Mouse (Mus musculus) intestine, embryonic 15.5 days (tissue): ENCODE measurements at regions not wholly inside any gene's neighbourhood (a gene's known extent, or its start where the extent isn't known, plus 50 kb on each side); places are given as distances from the start of the nearest gene placed in this dataset.

Experiments used
- ATAC-seq: fragments of 200-750 bp; cut with Nextera tagmentation; 2 replicates; pipeline ENCODE4 v1.8.0; 2017; ENCODE audit warnings: moderate TSS enrichment, moderate library complexity
- H3K27ac ChIP-seq: fragments of 300-500 bp; sonication (generic); 2 replicates; pipeline ENCODE4 v1.5.1; 2015; ENCODE audit warnings: mild to moderate bottlenecking, inconsistent platforms
- H3K27me3 ChIP-seq: fragments of 300-500 bp; sonication (generic); replicated peaks from 2 replicates; pipeline ENCODE4 v1.6.1; 2015; ENCODE audit warnings: inconsistent platforms
- H3K36me3 ChIP-seq: fragments of 300-500 bp; sonication (generic); 2 replicates; pipeline ENCODE4 v1.6.1; 2015; ENCODE audit warnings: inconsistent platforms
- H3K4me1 ChIP-seq: fragments of 300-500 bp; sonication (generic); replicated peaks from 2 replicates; pipeline ENCODE4 v1.6.1; 2015; ENCODE audit warnings: inconsistent platforms
- H3K4me2 ChIP-seq: fragments of 300-500 bp; sonication (generic); replicated peaks from 2 replicates; pipeline ENCODE4 v1.6.1; 2015; ENCODE audit warnings: mild to moderate bottlenecking, inconsistent platforms
- H3K4me3 ChIP-seq: fragments of 300-500 bp; sonication (generic); replicated peaks from 2 replicates; pipeline ENCODE4 v1.5.1; 2015; ENCODE audit warnings: inconsistent platforms
- H3K9ac ChIP-seq: fragments of 300-500 bp; sonication (generic); 2 replicates; pipeline ENCODE4 v1.6.1; 2015; ENCODE audit warnings: inconsistent platforms
- H3K9me3 ChIP-seq: fragments of 300-500 bp; sonication (generic); 2 replicates; pipeline ENCODE4 v1.6.1; 2016; ENCODE audit warnings: inconsistent platforms
- WGBS: fragments of 180-500 bp; shearing (Covaris S2); methylation state at CpG from one replicate; pipeline ENCODE4 v1.1.7; 2015; 5-methylcytosine and 5-hydroxymethylcytosine counted together

- H3K9ac ChIP-seq, result no peak overlapping the region
- no peak overlapping the region for H3K27ac ChIP-seq
- H3K36me3 ChIP-seq, result no peaks in the 10 kb centered on the region
- no peaks in the 10 kb centered on the region for H3K9me3 ChIP-seq
- no peak overlapping the region for H3K4me3 ChIP-seq
- 30% methylated on average over 8 of the region's 8 CpGs for WGBS
- H3K27me3 ChIP-seq, result no peaks in the 10 kb centered on the region
- ATAC-seq, result no peak
- no peaks in the 10 kb centered on the region for H3K4me1 ChIP-seq
- H3K4me2 ChIP-seq, result no peak overlapping the region
Observed at GRCm38 (mm10) chr11:112137401-112138020, 644.5 kb upstream of the Sox9 start.

- no peak for ATAC-seq
- Histone ChIP-seq H3K9me3 (no peaks in the 10 kb centered on the region), H3K4me3 (no peak overlapping the region), H3K9ac (no peak overlapping the region), H3K4me1 (no peaks in the 10 kb centered on the region), H3K36me3 (no peaks in the 10 kb centered on the region), H3K27me3 (no peaks in the 10 kb centered on the region), H3K4me2 (no peak overlapping the region), H3K27ac (no peak overlapping the region)
- 92% methylated on average over 9 of the region's 9 CpGs for WGBS
Observed at GRCm38 (mm10) chr11:112140058-112140457, 642.0 kb upstream of the Sox9 start.

- H3K4me1 ChIP-seq, result no peaks in the 10 kb centered on the region
- H3K4me3 ChIP-seq, result no peak overlapping the region
- H3K4me2 ChIP-seq, result no peak overlapping the region
- H3K36me3 ChIP-seq, result no peaks in the 10 kb centered on the region
- H3K9me3 ChIP-seq, result no peaks in the 10 kb centered on the region
- no peak for ATAC-seq
- no peak overlapping the region for H3K9ac ChIP-seq
- no peaks in the 10 kb centered on the region for H3K27me3 ChIP-seq
- WGBS, result 91% methylated on average over 4 of the region's 4 CpGs
- H3K27ac ChIP-seq, result no peak overlapping the region
Observed at GRCm38 (mm10) chr11:112140495-112140894, 641.5 kb upstream of the Sox9 start.

GRCm38 (mm10) chr11:112140912-112141311, 641.1 kb upstream of the Sox9 start:
- no peak overlapping the region for H3K4me2 ChIP-seq
- H3K9ac ChIP-seq, result no peak overlapping the region
- no peak for ATAC-seq
- WGBS, result 82% methylated on average over 9 of the region's 9 CpGs
- H3K27ac ChIP-seq, result no peak overlapping the region
- no peaks in the 10 kb centered on the region for H3K27me3 ChIP-seq
- no peaks in the 10 kb centered on the region for H3K9me3 ChIP-seq
- H3K4me1 ChIP-seq, result no peaks in the 10 kb centered on the region
- no peak overlapping the region for H3K4me3 ChIP-seq
- no peaks in the 10 kb centered on the region for H3K36me3 ChIP-seq

- no peaks in the 10 kb centered on the region for H3K36me3 ChIP-seq
- H3K27ac ChIP-seq, result no peak overlapping the region
- ATAC-seq, result no peak
- H3K9me3 ChIP-seq, result no peaks in the 10 kb centered on the region
- WGBS, result 83% methylated on average over 3 of the region's 3 CpGs
- no peak overlapping the region for H3K4me2 ChIP-seq
- H3K4me3 ChIP-seq, result no peak overlapping the region
- no peaks in the 10 kb centered on the region for H3K27me3 ChIP-seq
- peaks cover 6% of the 10 kb centered on the region; the same call in 1 of the 2 replicates for H3K4me1 ChIP-seq
- H3K9ac ChIP-seq, result no peak overlapping the region
Observed at GRCm38 (mm10) chr11:112152051-112152450, 630.0 kb upstream of the Sox9 start.

GRCm38 (mm10) chr11:112153198-112153597, 628.8 kb upstream of the Sox9 start:
- Histone ChIP-seq H3K27ac (no peak overlapping the region), H3K27me3 (no peaks in the 10 kb centered on the region), H3K4me2 (no peak overlapping the region), H3K9ac (no peak overlapping the region), H3K4me3 (no peak overlapping the region), H3K4me1 (peaks cover 6% of the 10 kb centered on the region; the same call in 1 of the 2 replicates), H3K36me3 (no peaks in the 10 kb centered on the region), H3K9me3 (no peaks in the 10 kb centered on the region)
- ATAC-seq, result no peak
- 89% methylated on average over 5 of the region's 5 CpGs for WGBS

GRCm38 (mm10) chr11:112154712-112155319, 627.2 kb upstream of the Sox9 start:
- peaks cover 6% of the 10 kb centered on the region; the same call in 1 of the 2 replicates for H3K4me1 ChIP-seq
- H3K4me2 ChIP-seq, result peak overlapping the region; percentile 43
- H3K27ac ChIP-seq, result no peak overlapping the region
- no peak for ATAC-seq
- no peaks in the 10 kb centered on the region for H3K27me3 ChIP-seq
- no peak overlapping the region for H3K9ac ChIP-seq
- no peak overlapping the region for H3K4me3 ChIP-seq
- no peaks in the 10 kb centered on the region for H3K36me3 ChIP-seq
- 30% methylated on average over 11 of the region's 11 CpGs for WGBS
- no peaks in the 10 kb centered on the region for H3K9me3 ChIP-seq

GRCm38 (mm10) chr11:112155339-112155955, 626.6 kb upstream of the Sox9 start:
- Histone ChIP-seq H3K4me1 (peaks cover 6% of the 10 kb centered on the region; the same call in 1 of the 2 replicates), H3K4me3 (no peak overlapping the region), H3K27ac (no peak overlapping the region), H3K27me3 (no peaks in the 10 kb centered on the region), H3K9ac (no peak overlapping the region), H3K4me2 (peak overlapping the region; percentile 43), H3K36me3 (no peaks in the 10 kb centered on the region), H3K9me3 (no peaks in the 10 kb centered on the region)
- 22% methylated on average over 10 of the region's 10 CpGs for WGBS
- 0 out of 2 replicates have a peak, but pooled peaks have one; percentile 31 for ATAC-seq

GRCm38 (mm10) chr11:112163681-112164265, 618.3 kb upstream of the Sox9 start:
- Histone ChIP-seq H3K27me3 (no peaks in the 10 kb centered on the region), H3K4me1 (no peaks in the 10 kb centered on the region), H3K9ac (no peak overlapping the region), H3K4me2 (no peak overlapping the region), H3K9me3 (no peaks in the 10 kb centered on the region), H3K27ac (no peak overlapping the region), H3K36me3 (no peaks in the 10 kb centered on the region), H3K4me3 (no peak overlapping the region)
- ATAC-seq, result peak; percentile 41; the same call in 1 of the 2 replicates
- WGBS, result 35% methylated on average over 7 of the region's 7 CpGs

- no peaks in the 10 kb centered on the region for H3K27me3 ChIP-seq
- no peak for ATAC-seq
- H3K9me3 ChIP-seq, result no peaks in the 10 kb centered on the region
- H3K4me1 ChIP-seq, result no peaks in the 10 kb centered on the region
- no peak overlapping the region for H3K9ac ChIP-seq
- H3K27ac ChIP-seq, result no peak overlapping the region
- H3K4me3 ChIP-seq, result no peak overlapping the region
- no peaks in the 10 kb centered on the region for H3K36me3 ChIP-seq
- H3K4me2 ChIP-seq, result no peak overlapping the region
- WGBS, result 72% methylated on average over 10 of the region's 10 CpGs
Observed at GRCm38 (mm10) chr11:112173585-112173984, 608.4 kb upstream of the Sox9 start.

- Histone ChIP-seq H3K4me1 (no peaks in the 10 kb centered on the region), H3K27ac (no peak overlapping the region), H3K9ac (no peak overlapping the region), H3K9me3 (no peaks in the 10 kb centered on the region), H3K4me3 (no peak overlapping the region), H3K36me3 (no peaks in the 10 kb centered on the region), H3K27me3 (no peaks in the 10 kb centered on the region), H3K4me2 (no peak overlapping the region)
- WGBS, result 83% methylated on average over 6 of the region's 6 CpGs
- ATAC-seq, result no peak
Observed at GRCm38 (mm10) chr11:112175302-112175701, 606.7 kb upstream of the Sox9 start.

GRCm38 (mm10) chr11:112180666-112181065, 601.4 kb upstream of the Sox9 start:
- H3K4me1 ChIP-seq, result no peaks in the 10 kb centered on the region
- no peaks in the 10 kb centered on the region for H3K27me3 ChIP-seq
- no peak overlapping the region for H3K4me2 ChIP-seq
- H3K4me3 ChIP-seq, result no peak overlapping the region
- WGBS, result 81% methylated on average over 10 of the region's 10 CpGs
- no peak for ATAC-seq
- H3K36me3 ChIP-seq, result no peaks in the 10 kb centered on the region
- no peak overlapping the region for H3K9ac ChIP-seq
- H3K27ac ChIP-seq, result no peak overlapping the region
- no peaks in the 10 kb centered on the region for H3K9me3 ChIP-seq
